Mouse (Mus musculus): ENCODE data around the gene Arsb. TPM values are rescaled to one million over a fixed set of nuclear protein-coding genes. Genes with fewer than 3 reads are reported as not detected.

The Arsb gene
- polyA plus RNA-seq, 1 experiment from 2014 or later = 11.9 TPM

- Histone ChIP-seq H3K4me1 (peaks cover 42% of the 10 kb centered on the region), H3K27me3 (no peaks in the 10 kb centered on the region), H3K9me3 (no peaks in the 10 kb centered on the region), H3K4me2 (no peak overlapping the region), H3K27ac (peak overlapping the region; percentile 95), H3K4me3 (no peak overlapping the region), H3K9ac (no peak overlapping the region), H3K36me3 (no peaks in the 10 kb centered on the region)
- no peak for ATAC-seq (ENCODE audit: insufficient number of reproducible peaks, insufficient read depth, low FRiP score, low TSS enrichment, low read depth)
- WGBS = 76% methylated on average over 5 of the region's 5 CpGs
Observed at GRCm38 (mm10) chr13:93912326-93912915, 141.0 kb downstream of the Arsb start.

GRCm38 (mm10) chr13:93914206-93914605 is 142.8 kb downstream of the Arsb start:
- Histone ChIP-seq H3K36me3 (no peaks in the 10 kb centered on the region), H3K27me3 (no peaks in the 10 kb centered on the region), H3K9ac (no peak overlapping the region), H3K4me2 (no peak overlapping the region), H3K4me3 (no peak overlapping the region), H3K27ac (no peak overlapping the region), H3K4me1 (peaks cover 39% of the 10 kb centered on the region), H3K9me3 (no peaks in the 10 kb centered on the region)
- 84% methylated on average over 3 of the region's 3 CpGs for WGBS
- ATAC-seq (ENCODE audit: insufficient number of reproducible peaks, insufficient read depth, low FRiP score, low TSS enrichment, low read depth) = no peak

- WGBS = 40% methylated on average over 16 of the region's 16 CpGs
- Histone ChIP-seq H3K4me1 (peaks cover 35% of the 10 kb centered on the region), H3K27ac (no peak overlapping the region), H3K36me3 (no peaks in the 10 kb centered on the region), H3K4me3 (no peak overlapping the region), H3K27me3 (no peaks in the 10 kb centered on the region), H3K4me2 (no peak overlapping the region), H3K9me3 (no peaks in the 10 kb centered on the region), H3K9ac (0 out of 2 replicates have a peak overlapping the region, but pooled peaks have one; percentile 40)
- no peak for ATAC-seq (ENCODE audit: insufficient number of reproducible peaks, insufficient read depth, low FRiP score, low TSS enrichment, low read depth)
Observed at GRCm38 (mm10) chr13:93915641-93916570, 144.5 kb downstream of the Arsb start.

DNA sequence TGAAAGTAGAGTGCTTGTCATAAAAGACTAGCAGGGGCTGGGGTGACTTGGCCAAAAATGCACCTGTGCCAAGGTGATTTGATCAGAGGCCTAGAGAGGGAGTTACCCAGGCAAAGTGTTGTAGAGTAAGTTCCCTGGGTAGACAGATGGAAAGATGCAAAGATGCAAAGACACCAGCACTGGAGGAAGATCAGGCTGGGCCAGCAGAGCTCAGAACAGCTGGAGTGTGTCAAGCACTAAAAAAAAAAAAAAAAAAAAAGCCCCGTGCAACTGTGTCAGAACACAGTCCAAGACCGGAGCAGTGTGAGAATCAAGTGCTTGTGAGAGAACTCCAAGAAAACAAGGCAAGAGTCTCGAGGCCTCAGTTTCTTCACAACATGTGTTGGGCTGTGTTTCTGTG is 148.1 kb downstream of the Arsb start:
- 56% methylated on average over 3 of the region's 3 CpGs for WGBS
- Histone ChIP-seq H3K9ac (no peak overlapping the region), H3K27ac (no peak overlapping the region), H3K36me3 (no peaks in the 10 kb centered on the region), H3K4me2 (no peak overlapping the region), H3K4me3 (no peak overlapping the region), H3K4me1 (peaks cover 36% of the 10 kb centered on the region), H3K9me3 (no peaks in the 10 kb centered on the region), H3K27me3 (no peaks in the 10 kb centered on the region)
- ATAC-seq (ENCODE audit: insufficient number of reproducible peaks, insufficient read depth, low FRiP score, low TSS enrichment, low read depth) = no peak

GRCm38 (mm10) chr13:93920080-93920785 is 148.8 kb downstream of the Arsb start:
- no peak for ATAC-seq (ENCODE audit: insufficient number of reproducible peaks, insufficient read depth, low FRiP score, low TSS enrichment, low read depth)

DNA sequence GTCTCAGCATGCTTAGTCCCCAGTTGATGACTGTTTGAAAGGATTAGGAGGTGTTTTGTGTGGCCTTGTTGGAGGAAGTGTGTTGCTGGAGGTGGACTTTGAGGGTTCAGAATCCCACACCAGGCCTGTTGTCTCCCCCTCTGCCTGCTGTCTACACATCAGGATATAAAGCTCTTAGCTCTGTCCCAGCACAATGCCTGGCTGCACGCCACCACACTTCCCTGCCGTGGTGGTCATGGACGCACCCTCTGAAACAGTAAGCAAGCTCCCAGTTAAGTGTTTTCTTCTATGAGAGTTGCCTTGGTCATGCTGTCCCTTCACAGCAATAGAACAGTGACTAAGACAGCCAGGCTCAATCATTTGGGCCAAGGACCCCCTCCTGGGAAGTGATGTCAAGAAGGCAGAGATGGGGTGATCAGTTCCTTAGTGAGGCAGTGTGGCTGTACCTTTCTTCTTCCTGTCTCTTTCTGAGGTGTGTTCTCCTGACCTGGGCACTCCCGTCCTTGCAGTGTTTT is 149.4 kb downstream of the Arsb start:
- no peak overlapping the region for H3K27ac ChIP-seq
- H3K9me3 ChIP-seq = no peaks in the 10 kb centered on the region
- no peak overlapping the region for H3K9ac ChIP-seq
- H3K36me3 ChIP-seq = no peaks in the 10 kb centered on the region
- 78% methylated on average over 4 of the region's 4 CpGs for WGBS
- no peak for ATAC-seq (ENCODE audit: insufficient number of reproducible peaks, insufficient read depth, low FRiP score, low TSS enrichment, low read depth)
- H3K27me3 ChIP-seq = no peaks in the 10 kb centered on the region
- no peak overlapping the region for H3K4me2 ChIP-seq
- no peak overlapping the region for H3K4me3 ChIP-seq
- H3K4me1 ChIP-seq = peaks cover 44% of the 10 kb centered on the region

More at GRCm38 (mm10) chr13:93920080-93920785, 148.8 kb downstream of the Arsb start:
- H3K36me3 ChIP-seq = no peaks in the 10 kb centered on the region
- H3K4me3 ChIP-seq = no peak overlapping the region
- no peak overlapping the region for H3K4me2 ChIP-seq
- H3K4me1 ChIP-seq = peaks cover 43% of the 10 kb centered on the region
- H3K9ac ChIP-seq = no peak overlapping the region
- H3K27me3 ChIP-seq = no peaks in the 10 kb centered on the region
- no peaks in the 10 kb centered on the region for H3K9me3 ChIP-seq
- WGBS = 81% methylated on average over 8 of the region's 8 CpGs
- H3K27ac ChIP-seq = no peak overlapping the region

GRCm38 (mm10) chr13:93921831-93922565 is 150.6 kb downstream of the Arsb start:
- 83% methylated on average over 5 of the region's 5 CpGs for WGBS
- no peak for ATAC-seq (ENCODE audit: insufficient number of reproducible peaks, insufficient read depth, low FRiP score, low TSS enrichment, low read depth)

DNA sequence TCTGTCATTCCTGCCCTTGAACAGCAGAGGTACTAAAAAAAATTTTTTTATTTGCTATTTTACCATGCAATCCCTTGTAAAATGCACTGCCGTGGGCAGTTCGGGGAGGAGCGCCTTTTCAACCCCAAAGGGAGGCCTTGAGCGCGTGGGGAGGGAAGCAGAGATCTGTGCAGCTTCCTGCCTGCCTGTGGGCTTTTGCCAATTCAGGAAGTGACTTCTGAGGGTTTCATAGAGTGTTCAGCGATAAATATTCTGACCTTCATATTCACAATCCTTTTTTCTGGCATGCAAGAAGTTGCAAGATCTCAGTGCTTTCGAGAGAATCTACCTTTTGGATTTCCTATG is 151.1 kb downstream of the Arsb start:
- Histone ChIP-seq H3K27ac (no peak overlapping the region), H3K4me1 (peaks cover 45% of the 10 kb centered on the region), H3K27me3 (no peaks in the 10 kb centered on the region), H3K9ac (no peak overlapping the region), H3K4me3 (no peak overlapping the region), H3K9me3 (no peaks in the 10 kb centered on the region), H3K36me3 (no peaks in the 10 kb centered on the region), H3K4me2 (no peak overlapping the region)
- no peak for ATAC-seq (ENCODE audit: insufficient number of reproducible peaks, insufficient read depth, low FRiP score, low TSS enrichment, low read depth)
- WGBS = 69% methylated on average over 7 of the region's 7 CpGs

More at GRCm38 (mm10) chr13:93921831-93922565, 150.6 kb downstream of the Arsb start:
- Histone ChIP-seq H3K36me3 (no peaks in the 10 kb centered on the region), H3K27me3 (no peaks in the 10 kb centered on the region), H3K4me3 (no peak overlapping the region), H3K27ac (no peak overlapping the region), H3K4me2 (no peak overlapping the region), H3K4me1 (peaks cover 42% of the 10 kb centered on the region), H3K9ac (no peak overlapping the region), H3K9me3 (no peaks in the 10 kb centered on the region)

GRCm38 (mm10) chr13:93924735-93925432 is 153.5 kb downstream of the Arsb start:
- Histone ChIP-seq H3K27ac (peak overlapping the region; percentile 92), H3K4me3 (no peak overlapping the region), H3K9me3 (no peaks in the 10 kb centered on the region), H3K4me2 (no peak overlapping the region), H3K36me3 (no peaks in the 10 kb centered on the region), H3K27me3 (no peaks in the 10 kb centered on the region), H3K4me1 (peaks cover 42% of the 10 kb centered on the region), H3K9ac (no peak overlapping the region)
- 34% methylated on average over 9 of the region's 9 CpGs for WGBS
- peak; percentile 64; the same call in 1 of the 2 replicates for ATAC-seq (ENCODE audit: insufficient number of reproducible peaks, insufficient read depth, low FRiP score, low TSS enrichment, low read depth)

DNA sequence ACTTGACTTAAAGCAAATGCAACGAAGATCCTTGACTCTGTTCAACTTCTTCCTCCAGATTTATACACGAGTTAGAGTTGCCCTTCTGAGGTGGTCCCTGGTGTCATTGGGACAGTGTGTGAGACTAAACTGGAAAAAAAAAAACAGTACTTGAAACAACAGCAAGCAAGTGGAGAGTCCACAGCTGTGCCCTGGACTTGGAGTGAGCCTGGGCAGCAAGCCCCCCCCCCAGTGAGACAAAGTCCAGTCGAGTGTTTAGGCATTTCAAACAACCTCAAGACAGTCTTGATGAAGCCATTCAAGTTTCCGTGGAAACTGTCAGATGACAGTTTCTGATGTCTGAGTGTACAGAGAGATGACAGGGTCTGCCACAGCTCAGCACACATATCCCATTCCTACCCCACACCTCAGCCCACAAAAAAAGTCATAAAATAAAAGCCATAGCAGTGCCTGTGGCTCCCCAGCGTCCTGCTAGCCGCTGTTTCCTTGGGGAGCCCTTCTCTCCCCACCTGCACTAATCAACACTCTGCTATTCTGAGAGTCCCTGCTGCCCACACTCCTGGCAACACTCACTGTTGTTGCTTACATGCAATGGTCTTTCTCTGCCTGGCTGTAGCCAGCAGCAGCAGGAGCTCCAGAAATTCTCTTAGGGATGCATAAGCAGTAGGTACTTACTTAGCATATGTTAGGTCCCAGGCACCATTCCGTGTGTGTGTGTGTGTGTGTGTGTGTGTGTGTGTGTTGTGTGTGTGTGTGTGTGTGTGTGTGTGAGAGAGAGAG is 159.3 kb downstream of the Arsb start:
- Histone ChIP-seq H3K27ac (no peak overlapping the region), H3K4me2 (no peak overlapping the region), H3K9me3 (no peaks in the 10 kb centered on the region), H3K4me3 (no peak overlapping the region), H3K27me3 (no peaks in the 10 kb centered on the region), H3K9ac (no peak overlapping the region), H3K4me1 (peaks cover 16% of the 10 kb centered on the region), H3K36me3 (no peaks in the 10 kb centered on the region)
- no peak for ATAC-seq (ENCODE audit: insufficient number of reproducible peaks, insufficient read depth, low FRiP score, low TSS enrichment, low read depth)
- WGBS = 62% methylated on average over 7 of the region's 7 CpGs
